Mouse (Mus musculus): Measurements from ENCODE around the gene Gm42906. TPM values are rescaled to one million over a fixed set of nuclear protein-coding genes. Genes with fewer than 3 reads are reported as not detected.

The Gm42906 gene
- total and polyA plus RNA-seq, 2 experiments from 2014 or later: not detected

- Histone ChIP-seq H3K27ac (ENCODE audit: low read depth, low read length) (no peak overlapping the region), H3K4me1 (ENCODE audit: insufficient read depth) (no peaks in the 10 kb centered on the region), H3K9me3 (ENCODE audit: low read length) (no peaks in the 10 kb centered on the region), H3K36me3 (ENCODE audit: insufficient read depth) (no peaks in the 10 kb centered on the region), H3K27me3 (ENCODE audit: insufficient read depth, low read length) (no peaks in the 10 kb centered on the region), H3K9ac (no peak overlapping the region), H3K4me2 (ENCODE audit: low read depth) (no peak overlapping the region), H3K4me3 (ENCODE audit: low read depth, low read length) (no peak overlapping the region)
- no peak for TF ChIP-seq CTCF (IDR thresholded peaks at IDR 0.05; ENCODE audit: low read depth)
- no peak for DNase-seq
- 82% methylated on average over 6 of the region's 6 CpGs for WGBS
- ATAC-seq: no peak
These were observed 337.0 kb downstream of the Gm42906 start for GRCm38 (mm10) chr5:151090996-151091395.

- Histone ChIP-seq H3K4me3 (ENCODE audit: low read depth, low read length) (no peak overlapping the region), H3K27me3 (ENCODE audit: insufficient read depth, low read length) (no peaks in the 10 kb centered on the region), H3K36me3 (ENCODE audit: insufficient read depth) (no peaks in the 10 kb centered on the region), H3K27ac (ENCODE audit: low read depth, low read length) (no peak overlapping the region), H3K9me3 (ENCODE audit: low read length) (no peaks in the 10 kb centered on the region), H3K9ac (no peak overlapping the region), H3K4me1 (ENCODE audit: insufficient read depth) (no peaks in the 10 kb centered on the region), H3K4me2 (ENCODE audit: low read depth) (no peak overlapping the region)
- ATAC-seq: no peak
- TF ChIP-seq CTCF (IDR thresholded peaks at IDR 0.05; ENCODE audit: low read depth): no peak
- WGBS: 39% methylated on average over 6 of the region's 6 CpGs
- no peak for DNase-seq
These were observed 338.8 kb downstream of the Gm42906 start for GRCm38 (mm10) chr5:151089201-151089600.

GRCm38 (mm10) chr5:151086425-151087202 is 341.3 kb downstream of the Gm42906 start:
- Histone ChIP-seq H3K9ac (no peak overlapping the region), H3K27ac (ENCODE audit: low read depth, low read length) (no peak overlapping the region), H3K4me3 (ENCODE audit: low read depth, low read length) (no peak overlapping the region), H3K4me2 (ENCODE audit: low read depth) (no peak overlapping the region), H3K36me3 (ENCODE audit: insufficient read depth) (no peaks in the 10 kb centered on the region), H3K27me3 (ENCODE audit: insufficient read depth, low read length) (no peaks in the 10 kb centered on the region), H3K4me1 (ENCODE audit: insufficient read depth) (no peaks in the 10 kb centered on the region), H3K9me3 (ENCODE audit: low read length) (no peaks in the 10 kb centered on the region)
- no peak for TF ChIP-seq CTCF (IDR thresholded peaks at IDR 0.05; ENCODE audit: low read depth)
- ATAC-seq (no peak), DNase-seq (no peak)
- WGBS: 85% methylated on average over 9 of the region's 9 CpGs

- H3K27me3 ChIP-seq (ENCODE audit: insufficient read depth, low read length): no peaks in the 10 kb centered on the region
- 77% methylated on average over 8 of the region's 8 CpGs for WGBS
- ATAC-seq: no peak
- TF ChIP-seq CTCF (IDR thresholded peaks at IDR 0.05; ENCODE audit: low read depth): no peak
- H3K9me3 ChIP-seq (ENCODE audit: low read length): no peaks in the 10 kb centered on the region
- H3K9ac ChIP-seq: no peak overlapping the region
- no peaks in the 10 kb centered on the region for H3K4me1 ChIP-seq (ENCODE audit: insufficient read depth)
- no peaks in the 10 kb centered on the region for H3K36me3 ChIP-seq (ENCODE audit: insufficient read depth)
- no peak overlapping the region for H3K27ac ChIP-seq (ENCODE audit: low read depth, low read length)
- no peak overlapping the region for H3K4me3 ChIP-seq (ENCODE audit: low read depth, low read length)
- no peak overlapping the region for H3K4me2 ChIP-seq (ENCODE audit: low read depth)
- DNase-seq: no peak
These were observed 342.2 kb downstream of the Gm42906 start for GRCm38 (mm10) chr5:151085749-151086148.

GRCm38 (mm10) chr5:151080276-151080675 is 347.7 kb downstream of the Gm42906 start:
- 66% methylated on average over 4 of the region's 4 CpGs for whole genome bisulfite sequencing
- no peaks in the 10 kb centered on the region for H3K4me1 ChIP-seq (ENCODE audit: insufficient read depth)
- no peaks in the 10 kb centered on the region for H3K9me3 ChIP-seq (ENCODE audit: low read length)
- H3K27me3 ChIP-seq (ENCODE audit: insufficient read depth, low read length): no peaks in the 10 kb centered on the region
- ATAC-seq: no peak
- H3K36me3 ChIP-seq (ENCODE audit: insufficient read depth): no peaks in the 10 kb centered on the region
- DNase-seq: no peak
- no peak for TF ChIP-seq CTCF (IDR thresholded peaks at IDR 0.05; ENCODE audit: low read depth)
- no peak overlapping the region for H3K4me3 ChIP-seq (ENCODE audit: low read depth, low read length)
- H3K27ac ChIP-seq (ENCODE audit: low read depth, low read length): no peak overlapping the region
- no peak overlapping the region for H3K9ac ChIP-seq
- no peak overlapping the region for H3K4me2 ChIP-seq (ENCODE audit: low read depth)

- no peak for TF ChIP-seq CTCF (IDR thresholded peaks at IDR 0.05; ENCODE audit: low read depth)
- ATAC-seq (no peak), DNase-seq (no peak)
- Histone ChIP-seq H3K4me3 (ENCODE audit: low read depth, low read length) (no peak overlapping the region), H3K4me1 (ENCODE audit: insufficient read depth) (no peaks in the 10 kb centered on the region), H3K27me3 (ENCODE audit: insufficient read depth, low read length) (no peaks in the 10 kb centered on the region), H3K4me2 (ENCODE audit: low read depth) (no peak overlapping the region), H3K36me3 (ENCODE audit: insufficient read depth) (no peaks in the 10 kb centered on the region), H3K9ac (no peak overlapping the region), H3K9me3 (ENCODE audit: low read length) (no peaks in the 10 kb centered on the region), H3K27ac (ENCODE audit: low read depth, low read length) (no peak overlapping the region)
- 99% methylated on average over 2 of the region's 2 CpGs for WGBS
These were observed 350.0 kb downstream of the Gm42906 start for GRCm38 (mm10) chr5:151077953-151078352.

GRCm38 (mm10) chr5:151076917-151077316 is 351.0 kb downstream of the Gm42906 start:
- H3K27ac ChIP-seq (ENCODE audit: low read depth, low read length): no peak overlapping the region
- H3K4me1 ChIP-seq (ENCODE audit: insufficient read depth): no peaks in the 10 kb centered on the region
- DNase-seq: no peak
- no peak overlapping the region for H3K4me3 ChIP-seq (ENCODE audit: low read depth, low read length)
- 66% methylated on average over 3 of the region's 3 CpGs for WGBS
- H3K9me3 ChIP-seq (ENCODE audit: low read length): no peaks in the 10 kb centered on the region
- no peak for ATAC-seq
- TF ChIP-seq CTCF (IDR thresholded peaks at IDR 0.05; ENCODE audit: low read depth): no peak
- H3K9ac ChIP-seq: no peak overlapping the region
- no peak overlapping the region for H3K4me2 ChIP-seq (ENCODE audit: low read depth)
- H3K36me3 ChIP-seq (ENCODE audit: insufficient read depth): no peaks in the 10 kb centered on the region
- H3K27me3 ChIP-seq (ENCODE audit: insufficient read depth, low read length): no peaks in the 10 kb centered on the region
